In genomic region chr10:83130611-83131010, GRCm38 (mm10) we compare ENCODE assay signal across 9 mouse cellular contexts.
DNase-seq lines count a peak whose midpoint lies in the region; ATAC-seq lines count a peak whose summit lies in the region.
"Had no signal": no experiment of that assay in that cellular context is flagged by ENCODE, and none has a peak within 500 bp of the region (broad histone marks: within the 10 kb centered on the region; RNA-seq: fewer than 3 reads in every experiment).

No protein-coding gene starts in this region.

- H3K4me2 ChIP-seq in neural tube, embryonic 12.5 days (replicated peaks): no peak overlapping the region
- H3K4me2 ChIP-seq in hindbrain, embryonic 15.5 days: no peak overlapping the region
- H3K4me2 ChIP-seq in neural tube, embryonic 15.5 days: no peak overlapping the region

- no peaks in the 10 kb centered on the region for H3K27me3 ChIP-seq in neural tube, embryonic 12.5 days (replicated peaks)
- H3K27me3 ChIP-seq in hindbrain, embryonic 15.5 days: no peaks in the 10 kb centered on the region
- H3K27me3 ChIP-seq in neural tube, embryonic 15.5 days (replicated peaks): no peaks in the 10 kb centered on the region

- H3K27ac ChIP-seq in neural tube, embryonic 12.5 days: no peak overlapping the region; the same call in 1 of the 2 replicates
- H3K27ac ChIP-seq in hindbrain, embryonic 15.5 days (replicated peaks): peak overlapping the region; percentile 32
- H3K27ac ChIP-seq in neural tube, embryonic 15.5 days (replicated peaks): 0 out of 2 replicates have a peak overlapping the region, but pooled peaks have one; percentile 20

- H3K4me1 ChIP-seq in neural tube, embryonic 12.5 days: peaks cover 61% of the 10 kb centered on the region
- H3K4me1 ChIP-seq in hindbrain, embryonic 15.5 days (replicated peaks): peaks cover 60% of the 10 kb centered on the region
- H3K4me1 ChIP-seq in neural tube, embryonic 15.5 days: peaks cover 51% of the 10 kb centered on the region

- peak; percentile 27; the same call in 1 of the 2 replicates for ATAC-seq in neural tube, embryonic 12.5 days (ENCODE audit: low FRiP score, low read depth)
- peak; percentile 42; the same call in 1 of the 2 replicates for ATAC-seq in hindbrain, embryonic 15.5 days (ENCODE audit: low FRiP score, low read depth)
- ATAC-seq in neural tube, embryonic 15.5 days (ENCODE audit: low FRiP score): peak; percentile 26

- H3K9ac ChIP-seq in neural tube, embryonic 12.5 days: no peak overlapping the region
- no peak overlapping the region for H3K9ac ChIP-seq in hindbrain, embryonic 15.5 days
- no peak overlapping the region for H3K9ac ChIP-seq in neural tube, embryonic 15.5 days (replicated peaks)

- peak; percentile 38 to 44 for DNase-seq in cerebellum, postnatal 25 days
- DNase-seq in cerebellum, adult 9-11 months: no peak
- DNase-seq in neural tube, embryonic 10.5 days (ENCODE audit: extremely low spot score, low spot score): no peak
- no peak for DNase-seq in retina, postnatal 1 day
- DNase-seq in thymus, postnatal 14 days: no peak
- DNase-seq: lung, postnatal 36 days had no signal

- H3K36me3 ChIP-seq in neural tube, embryonic 12.5 days: no peaks in the 10 kb centered on the region
- H3K36me3 ChIP-seq in hindbrain, embryonic 15.5 days: no peaks in the 10 kb centered on the region
- H3K36me3 ChIP-seq in neural tube, embryonic 15.5 days: no peaks in the 10 kb centered on the region

- WGBS in neural tube, embryonic 12.5 days: 40% methylated on average over 8 of the region's 8 CpGs
- 41% methylated on average over 8 of the region's 8 CpGs for WGBS in hindbrain, embryonic 15.5 days
- 43% methylated on average over 8 of the region's 8 CpGs for WGBS in neural tube, embryonic 15.5 days

- no peak overlapping the region for H3K4me3 ChIP-seq in neural tube, embryonic 12.5 days
- H3K4me3 ChIP-seq in hindbrain, embryonic 15.5 days: no peak overlapping the region
- H3K4me3 ChIP-seq in neural tube, embryonic 15.5 days (replicated peaks): no peak overlapping the region

- H3K9me3 ChIP-seq in neural tube, embryonic 12.5 days: no peaks in the 10 kb centered on the region
- no peaks in the 10 kb centered on the region for H3K9me3 ChIP-seq in hindbrain, embryonic 15.5 days
- no peaks in the 10 kb centered on the region for H3K9me3 ChIP-seq in neural tube, embryonic 15.5 days (replicated peaks)

Comparison
In these comparisons a context has a peak if more than half of its experiments do, and no peak if none do; other contexts are left out.
1. DNase-seq: peak in cerebellum, postnatal 25 days (2 of 2); none in cerebellum, adult 9-11 months (single experiment), neural tube, embryonic 10.5 days (single experiment), retina, postnatal 1 day (single experiment) and thymus, postnatal 14 days (single experiment).
2. Peak in every context shown above with its lines, with median percentiles within 50 percentile points of each other: ATAC-seq.